Mouse (Mus musculus) liver, embryonic 12.5 days (tissue): ENCODE data around the gene Trpc5os. TPM values are rescaled to one million over a fixed set of nuclear protein-coding genes. Genes with fewer than 3 reads are reported as not detected.

ENCODE experiments used
- ATAC-seq: fragments of 200-750 bp; cut with Nextera tagmentation; 2 replicates; pipeline ENCODE4 v1.8.0; 2017; ENCODE audit warnings: moderate number of reproducible peaks, mild to moderate bottlenecking, moderate library complexity
- H3K27ac ChIP-seq: fragments of 300-500 bp; sonication (generic); 2 replicates; pipeline ENCODE4 v1.5.1; 2016; ENCODE audit warnings: mild to moderate bottlenecking
- H3K27me3 ChIP-seq: fragments of 300-500 bp; sonication (generic); replicated peaks from 2 replicates; pipeline ENCODE4 v1.6.1; 2016; ENCODE audit warnings: mild to moderate bottlenecking, moderate library complexity
- H3K36me3 ChIP-seq: fragments of 300-500 bp; sonication (generic); 2 replicates; pipeline ENCODE4 v1.6.1; 2016; ENCODE audit warnings: mild to moderate bottlenecking, moderate library complexity
- H3K4me1 ChIP-seq: fragments of 300-500 bp; sonication (generic); 2 replicates; pipeline ENCODE4 v1.6.1; 2016
- H3K4me2 ChIP-seq: fragments of 300-500 bp; sonication (generic); 2 replicates; pipeline ENCODE4 v1.6.1; 2016; ENCODE audit warnings: mild to moderate bottlenecking, moderate library complexity
- H3K4me3 ChIP-seq: fragments of 300-500 bp; sonication (generic); 2 replicates; pipeline ENCODE4 v1.5.1; 2016; ENCODE audit warnings: mild to moderate bottlenecking, moderate library complexity
- H3K9ac ChIP-seq: fragments of 300-500 bp; sonication (generic); 2 replicates; pipeline ENCODE4 v1.6.1; 2016; ENCODE audit warnings: mild to moderate bottlenecking, moderate library complexity
- H3K9me3 ChIP-seq: fragments of 300-500 bp; sonication (generic); replicated peaks from 2 replicates; pipeline ENCODE4 v1.6.1; 2016; ENCODE audit warnings: mild to moderate bottlenecking, moderate library complexity
- WGBS: fragments of 180-500 bp; shearing (Covaris S2); methylation state at CpG from one replicate; pipeline ENCODE4 v1.1.7; 2016; ENCODE audit not compliant: insufficient replicate concordance; 5-methylcytosine and 5-hydroxymethylcytosine counted together
- polyA plus RNA-seq: library from polyadenylated mRNA; unstranded; fragments of >200 nt; fragmentation: Nextera tagmentation; extraction: Ambion mirVana; gene quantifications from 2 replicates; pipeline ENCODE4 v1.2.1, GENCODE M21; 2016

Trpc5os gene
- 0.05 TPM in 1 of 2 replicates, not detected in the other for polyA plus RNA-seq

- Histone ChIP-seq H3K4me2 (no peak within 1 kb of the TSS), H3K27me3 (no peaks in the 10 kb centered on the region), H3K4me1 (no peaks in the 10 kb centered on the region), H3K9me3 (no peaks in the 10 kb centered on the region), H3K9ac (no peak within 1 kb of the TSS), H3K27ac (no peak within 1 kb of the TSS), H3K4me3 (no peak within 1 kb of the TSS), H3K36me3 (no peaks in the 10 kb centered on the region)
- 62% methylated on average over 5 of the region's 5 CpGs for WGBS
- ATAC-seq: no peak
Measured at GRCm38 (mm10) chrX:144456281-144456680, at the start of gene Trpc5os. TSS of gene Trpc5os (plus strand) at chrX:144456581.

- Histone ChIP-seq H3K36me3 (no peaks in the 10 kb centered on the region), H3K4me1 (no peaks in the 10 kb centered on the region), H3K4me2 (no peak overlapping the region), H3K4me3 (no peak overlapping the region), H3K9me3 (no peaks in the 10 kb centered on the region), H3K27ac (no peak overlapping the region), H3K27me3 (no peaks in the 10 kb centered on the region), H3K9ac (no peak overlapping the region)
- ATAC-seq: no peak
- 68% methylated on average over 5 of the region's 5 CpGs for WGBS
Measured at GRCm38 (mm10) chrX:144408036-144408435, 48.3 kb upstream of the Trpc5os start.

DNA sequence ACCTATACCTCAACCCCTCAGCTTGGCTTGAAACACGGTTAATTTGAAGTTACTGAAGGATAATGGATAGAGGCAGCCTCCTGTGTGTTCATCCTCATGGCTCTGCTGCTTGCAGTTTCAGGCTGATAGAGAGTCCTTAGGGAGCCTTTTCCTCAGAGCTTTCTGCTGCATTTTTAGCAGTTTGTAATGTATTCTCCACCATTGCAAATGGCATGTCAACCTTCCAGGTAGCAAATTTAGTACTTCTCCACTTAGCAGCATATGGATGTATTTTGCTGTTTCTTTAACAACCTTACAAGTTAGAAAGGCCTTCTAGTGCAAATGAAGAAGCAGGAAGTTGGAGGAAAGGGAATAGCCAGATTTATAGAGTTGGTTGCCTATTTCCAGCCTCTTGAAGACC, 36.1 kb upstream of the Trpc5os start:
- Histone ChIP-seq H3K4me1 (no peaks in the 10 kb centered on the region), H3K27ac (no peak overlapping the region), H3K4me3 (no peak overlapping the region), H3K9ac (no peak overlapping the region), H3K9me3 (no peaks in the 10 kb centered on the region), H3K4me2 (no peak overlapping the region), H3K36me3 (no peaks in the 10 kb centered on the region), H3K27me3 (no peaks in the 10 kb centered on the region)
- 32% methylated on average over 1 of the region's 1 CpGs for WGBS
- no peak for ATAC-seq

DNA sequence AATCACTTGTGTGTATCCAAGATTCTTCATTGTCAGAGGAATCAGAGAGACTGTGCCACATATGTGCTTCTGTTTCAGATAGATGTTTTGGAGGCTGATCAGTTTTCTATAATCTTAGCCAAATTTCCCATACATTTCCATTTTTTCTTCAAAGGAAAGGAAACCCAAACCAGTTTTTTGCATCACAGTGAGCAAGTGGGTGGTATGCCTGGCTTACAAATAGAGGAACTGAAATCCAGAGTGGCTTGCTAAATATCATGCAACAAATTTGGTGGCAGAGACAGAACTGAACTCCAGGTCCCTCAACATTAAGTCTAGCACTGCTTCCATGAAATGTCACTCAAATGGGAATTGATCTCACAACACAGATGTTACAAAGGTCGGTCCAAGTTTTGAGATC, 35.3 kb upstream of the Trpc5os start:
- Histone ChIP-seq H3K4me1 (no peaks in the 10 kb centered on the region), H3K27me3 (no peaks in the 10 kb centered on the region), H3K9me3 (no peaks in the 10 kb centered on the region), H3K4me3 (no peak overlapping the region), H3K4me2 (no peak overlapping the region), H3K27ac (no peak overlapping the region), H3K36me3 (no peaks in the 10 kb centered on the region), H3K9ac (no peak overlapping the region)
- 80% methylated on average over 1 of the region's 1 CpGs for whole genome bisulfite sequencing
- no peak for ATAC-seq

DNA sequence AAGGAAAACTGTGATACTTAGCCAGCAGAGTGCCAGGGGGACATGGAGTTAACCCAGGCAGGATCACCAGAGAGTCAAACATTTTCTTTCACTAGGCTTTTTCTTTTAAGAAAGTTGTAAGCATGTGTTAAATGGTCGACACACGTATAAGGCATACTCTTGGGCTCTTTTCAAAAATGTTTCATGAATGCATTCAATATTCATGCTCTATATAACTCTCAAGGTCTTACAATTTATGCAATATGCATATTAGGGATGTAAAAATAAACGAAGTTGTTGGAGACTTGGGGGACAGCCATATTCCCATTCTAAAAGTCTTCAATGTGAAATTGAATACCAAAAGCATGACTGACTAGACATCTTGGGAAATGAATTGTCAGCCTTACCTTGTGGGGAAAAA, 32.5 kb upstream of the Trpc5os start:
- H3K9me3 ChIP-seq: no peaks in the 10 kb centered on the region
- no peak overlapping the region for H3K4me2 ChIP-seq
- no peaks in the 10 kb centered on the region for H3K36me3 ChIP-seq
- H3K4me3 ChIP-seq: no peak overlapping the region
- no peak overlapping the region for H3K27ac ChIP-seq
- 53% methylated on average over 3 of the region's 3 CpGs for WGBS
- no peak for ATAC-seq
- no peaks in the 10 kb centered on the region for H3K27me3 ChIP-seq
- no peak overlapping the region for H3K9ac ChIP-seq
- H3K4me1 ChIP-seq: no peaks in the 10 kb centered on the region

DNA sequence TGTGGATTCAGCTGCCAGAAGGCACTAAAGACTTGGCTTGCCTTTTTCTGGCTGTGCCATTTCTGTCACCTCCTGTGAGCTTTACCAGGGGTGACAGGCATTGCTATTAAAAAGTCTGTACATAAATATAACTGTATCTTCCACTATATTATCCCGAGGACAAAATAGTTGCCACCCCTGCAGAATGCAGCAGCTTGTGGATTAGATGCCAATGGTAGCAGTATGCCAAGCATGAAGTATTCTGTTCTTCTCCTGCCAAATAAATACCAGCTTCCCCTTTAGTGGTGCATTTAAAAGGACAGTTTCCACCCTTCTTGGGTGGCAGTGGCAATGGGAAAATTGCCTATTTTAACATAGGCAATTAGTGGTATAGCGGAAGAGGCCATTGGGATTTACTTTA, 8.0 kb downstream of the Trpc5os start:
- H3K27me3 ChIP-seq: no peaks in the 10 kb centered on the region
- WGBS: 64% methylated on average over 2 of the region's 2 CpGs

GRCm38 (mm10) chrX:144491394-144491793, 35.0 kb downstream of the Trpc5os start:
- Histone ChIP-seq H3K9ac (no peak overlapping the region), H3K36me3 (no peaks in the 10 kb centered on the region), H3K4me3 (no peak overlapping the region), H3K9me3 (no peaks in the 10 kb centered on the region), H3K4me1 (no peaks in the 10 kb centered on the region), H3K27me3 (no peaks in the 10 kb centered on the region), H3K4me2 (no peak overlapping the region), H3K27ac (no peak overlapping the region)
- ATAC-seq: no peak
- WGBS: 48% methylated on average over 1 of the region's 1 CpGs

More for the DNA sequence above, 8.0 kb downstream of the Trpc5os start:
- no peaks in the 10 kb centered on the region for H3K4me1 ChIP-seq
- H3K9me3 ChIP-seq: no peaks in the 10 kb centered on the region
- H3K9ac ChIP-seq: no peak overlapping the region
- H3K4me2 ChIP-seq: no peak overlapping the region
- H3K27ac ChIP-seq: no peak overlapping the region
- no peaks in the 10 kb centered on the region for H3K36me3 ChIP-seq
- ATAC-seq: no peak
- H3K4me3 ChIP-seq: no peak overlapping the region

GRCm38 (mm10) chrX:144523239-144523638, 66.9 kb downstream of the Trpc5os start:
- no peak overlapping the region for H3K4me2 ChIP-seq
- no peak for ATAC-seq
- no peaks in the 10 kb centered on the region for H3K36me3 ChIP-seq
- H3K27me3 ChIP-seq: no peaks in the 10 kb centered on the region
- no peaks in the 10 kb centered on the region for H3K4me1 ChIP-seq
- H3K9ac ChIP-seq: no peak overlapping the region
- H3K27ac ChIP-seq: no peak overlapping the region
- no peaks in the 10 kb centered on the region for H3K9me3 ChIP-seq
- no peak overlapping the region for H3K4me3 ChIP-seq
- 73% methylated on average over 5 of the region's 5 CpGs for WGBS

DNA sequence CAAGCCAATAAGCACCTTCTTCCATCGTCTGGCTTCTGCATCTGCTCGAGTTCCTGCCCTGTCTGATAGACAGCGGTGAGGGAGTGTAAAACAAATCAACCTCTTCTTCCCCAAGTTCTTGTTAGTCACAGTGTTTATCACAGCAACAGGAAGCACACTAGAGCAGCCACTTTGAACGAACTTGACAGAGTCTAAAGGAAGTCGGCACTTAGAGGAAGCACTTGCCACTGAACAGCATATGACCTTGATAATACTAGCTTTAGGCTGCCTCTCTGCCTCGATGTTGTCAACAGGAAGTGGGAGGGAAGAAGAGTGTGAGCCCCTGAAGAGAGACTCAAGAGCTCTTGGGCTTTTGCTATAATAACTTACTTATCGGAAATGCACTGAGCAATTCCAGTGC, 69.7 kb downstream of the Trpc5os start:
- Histone ChIP-seq H3K4me3 (no peak overlapping the region), H3K27me3 (no peaks in the 10 kb centered on the region), H3K27ac (no peak overlapping the region), H3K4me2 (no peak overlapping the region), H3K9ac (no peak overlapping the region), H3K4me1 (no peaks in the 10 kb centered on the region), H3K9me3 (no peaks in the 10 kb centered on the region), H3K36me3 (no peaks in the 10 kb centered on the region)
- ATAC-seq: peak; percentile 71
- 28% methylated on average over 7 of the region's 7 CpGs for WGBS

Other genes starting within 250 kb of the Trpc5os start
- 15.7 and 18.8 TPM in 2 replicates for gene Alg13, start 138.8 kb upstream of the Trpc5os start, polyA plus RNA-seq
- 0.04 and 0.06 TPM in 2 replicates for gene Trpc5, start 231.6 kb downstream of the Trpc5os start, polyA plus RNA-seq
- 0.50 and 0.54 TPM in 2 replicates for gene Rtl4, start 232.3 kb downstream of the Trpc5os start, polyA plus RNA-seq